Mouse (Mus musculus) brain, embryonic 18.5 days (tissue): Measurements from ENCODE around the gene Aurkb.
"Not testable (repeated sequence)": the region's sequence is repeated elsewhere in the genome, so short reads cannot be mapped to it uniquely, and the experiment has no call there.

ENCODE experiments used
- DNase-seq: peaks from one replicate; pipeline ENCODE4 v3.0.0-alpha.2; 2012; ENCODE audit warnings: low read depth, low spot score

Aurkb gene

GRCm38 (mm10) chr11:69080102-69080854 lies 34.8 kb downstream of the Aurkb start:
- DNase-seq: no peak

- no peak for DNase-seq
Measured at GRCm38 (mm10) chr11:69080855-69081222, 35.4 kb downstream of the Aurkb start.

DNA sequence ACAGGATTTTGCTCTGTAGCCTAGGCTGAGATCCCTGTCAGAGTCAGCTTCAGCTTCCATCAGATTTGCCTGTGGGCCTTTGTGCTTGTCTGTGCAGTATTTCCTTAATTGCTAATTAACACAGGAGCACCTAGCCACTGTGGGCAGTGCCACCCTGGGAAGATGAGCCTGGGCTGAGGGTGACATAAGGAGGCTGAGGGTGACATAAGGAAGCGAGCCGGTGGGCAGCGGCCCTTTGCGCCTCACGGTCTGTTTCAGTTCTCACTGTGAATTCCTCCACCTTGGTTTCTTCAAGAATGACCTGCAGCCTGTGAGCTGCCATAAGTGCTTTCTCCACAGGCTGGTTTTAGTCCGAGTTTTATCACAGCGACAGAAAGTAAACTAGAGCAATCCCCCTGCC lies 36.2 kb downstream of the Aurkb start:
- no peak for DNase-seq

DNA sequence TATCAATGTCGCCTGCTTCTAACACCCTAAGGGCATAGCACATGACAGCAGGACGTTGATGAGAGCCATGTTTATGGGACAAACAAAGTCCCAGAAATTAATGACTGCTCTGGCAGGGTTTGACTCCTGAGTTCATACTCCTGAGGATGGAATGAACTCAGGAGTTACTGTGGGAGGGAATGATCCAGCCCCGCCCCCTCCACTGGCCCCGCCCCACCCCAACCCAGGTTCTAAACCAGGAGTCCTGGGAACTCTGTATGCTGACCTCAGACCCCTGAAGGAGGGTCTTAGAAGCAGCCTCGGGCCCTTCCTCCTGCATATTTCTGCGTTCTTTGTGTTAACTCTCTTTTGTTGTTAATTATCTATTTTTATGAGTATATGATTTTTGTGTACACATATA lies 40.2 kb downstream of the Aurkb start:
- DNase-seq: no peak

DNA sequence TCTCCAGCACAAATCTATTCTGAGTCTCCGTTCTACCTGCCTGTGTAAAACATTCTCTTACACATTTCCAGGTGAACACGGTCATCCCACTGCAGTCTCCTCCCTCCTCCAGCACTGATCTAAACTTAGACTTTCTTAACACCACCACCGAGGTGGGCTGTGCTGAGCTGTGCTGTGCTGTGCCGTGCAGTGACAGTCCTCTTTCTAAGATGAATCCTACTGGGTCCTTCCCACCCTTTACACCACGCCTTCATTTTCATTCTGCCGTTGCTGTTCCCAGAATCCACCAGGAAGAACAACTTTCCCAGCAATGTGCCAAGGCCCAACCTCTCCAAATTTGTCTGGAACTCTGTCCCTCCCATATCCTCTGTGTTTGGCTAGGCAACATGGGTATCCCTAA lies 40.9 kb downstream of the Aurkb start:
- DNase-seq: no peak

DNA sequence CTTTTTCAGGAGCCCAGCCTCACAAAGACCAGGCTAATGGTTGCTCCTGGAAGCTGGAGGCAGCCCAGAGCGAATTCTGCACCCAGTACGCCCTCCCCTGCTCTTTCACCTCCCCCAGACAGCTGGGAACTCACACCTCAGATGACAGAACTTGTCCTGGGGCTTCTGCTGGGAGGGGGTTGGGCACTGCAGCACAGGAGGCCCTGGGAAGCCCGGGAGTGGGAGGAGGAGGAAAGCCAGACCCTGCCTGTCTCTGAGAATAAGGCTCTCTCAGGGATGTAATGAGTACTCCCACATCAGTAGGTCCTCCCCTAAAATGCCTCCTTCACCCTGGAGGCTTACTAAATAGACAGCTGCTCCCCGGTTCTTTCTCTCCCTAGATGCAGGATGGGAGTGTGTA lies 41.6 kb downstream of the Aurkb start:
- no peak for DNase-seq

GRCm38 (mm10) chr11:69087597-69087996 lies 42.1 kb downstream of the Aurkb start:
- DNase-seq: no peak

DNA sequence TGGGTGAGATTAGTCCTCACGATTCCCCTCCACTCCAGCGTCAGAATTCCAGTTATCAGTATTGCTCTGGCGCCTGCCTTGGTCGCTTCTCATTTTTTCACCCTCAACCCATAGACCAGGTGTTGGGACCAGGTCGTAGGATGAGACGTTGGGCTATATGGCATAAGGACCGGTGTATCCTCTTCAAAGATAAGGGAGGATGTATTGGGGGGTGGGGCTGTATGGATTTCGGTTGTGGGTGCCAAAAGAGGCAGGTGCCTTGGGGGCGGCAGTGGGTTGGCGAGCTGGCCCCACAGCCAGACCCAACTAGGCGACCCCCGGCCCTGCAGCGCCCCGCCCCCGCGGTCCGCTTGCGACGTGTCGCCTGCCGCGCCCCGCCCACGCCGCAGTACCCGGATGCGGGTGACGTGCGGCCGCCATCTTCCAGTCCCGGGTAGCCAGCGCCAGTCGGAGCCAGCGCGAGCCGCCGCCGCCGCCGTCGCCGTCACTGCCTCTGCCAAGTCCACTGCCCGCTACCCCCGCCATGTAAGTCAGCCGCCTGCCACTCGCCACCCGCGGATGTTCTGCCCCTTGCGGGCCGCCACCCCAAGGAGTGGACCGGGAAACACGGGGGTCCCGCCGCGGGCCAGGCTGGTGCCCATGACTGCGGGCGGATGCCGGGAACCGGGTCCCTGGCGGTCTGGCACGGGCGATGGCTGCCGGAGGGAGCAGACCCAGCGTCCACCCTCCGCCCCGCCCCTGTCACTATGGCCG lies 42.8 kb downstream of the Aurkb start, which contains the start of gene Vamp2:
TSS of gene Vamp2 (plus strand) at position 388 of the 753 bp plus-strand sequence.
- no peak for DNase-seq

DNA sequence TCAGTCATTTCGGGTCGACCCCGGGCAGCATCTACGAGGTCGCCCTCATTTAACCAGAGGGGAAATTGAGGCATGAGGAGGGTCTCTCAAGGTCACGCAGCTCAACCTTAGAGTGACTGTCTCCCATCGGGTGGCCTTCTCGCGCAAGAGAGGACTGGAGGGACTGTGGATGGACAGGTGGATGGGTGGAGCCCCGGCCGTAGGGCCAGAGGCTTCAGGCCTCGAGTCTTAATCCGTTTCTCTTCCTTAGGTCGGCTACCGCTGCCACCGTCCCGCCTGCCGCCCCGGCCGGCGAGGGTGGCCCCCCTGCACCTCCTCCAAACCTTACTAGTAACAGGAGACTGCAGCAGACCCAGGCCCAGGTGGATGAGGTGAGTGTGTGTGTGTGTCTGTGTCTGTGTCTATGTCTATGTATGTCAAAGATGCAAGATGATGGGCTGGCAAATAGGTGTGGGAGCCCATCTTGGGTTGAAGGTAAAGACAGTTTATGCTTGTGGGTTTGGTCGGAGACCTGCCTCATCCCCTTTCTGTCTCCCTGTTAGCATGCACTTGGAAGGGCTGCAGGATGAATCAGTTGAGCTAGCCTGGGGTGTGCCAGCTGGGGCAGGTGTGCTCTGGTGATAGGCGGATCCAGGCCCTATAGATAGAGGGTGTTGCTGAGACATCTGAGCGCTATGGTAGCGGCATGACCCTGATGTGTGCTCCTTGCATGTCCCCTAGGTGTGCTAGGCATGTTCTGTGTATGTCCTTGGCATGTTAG lies 43.6 kb downstream of the Aurkb start:
- DNase-seq: no peak

DNA sequence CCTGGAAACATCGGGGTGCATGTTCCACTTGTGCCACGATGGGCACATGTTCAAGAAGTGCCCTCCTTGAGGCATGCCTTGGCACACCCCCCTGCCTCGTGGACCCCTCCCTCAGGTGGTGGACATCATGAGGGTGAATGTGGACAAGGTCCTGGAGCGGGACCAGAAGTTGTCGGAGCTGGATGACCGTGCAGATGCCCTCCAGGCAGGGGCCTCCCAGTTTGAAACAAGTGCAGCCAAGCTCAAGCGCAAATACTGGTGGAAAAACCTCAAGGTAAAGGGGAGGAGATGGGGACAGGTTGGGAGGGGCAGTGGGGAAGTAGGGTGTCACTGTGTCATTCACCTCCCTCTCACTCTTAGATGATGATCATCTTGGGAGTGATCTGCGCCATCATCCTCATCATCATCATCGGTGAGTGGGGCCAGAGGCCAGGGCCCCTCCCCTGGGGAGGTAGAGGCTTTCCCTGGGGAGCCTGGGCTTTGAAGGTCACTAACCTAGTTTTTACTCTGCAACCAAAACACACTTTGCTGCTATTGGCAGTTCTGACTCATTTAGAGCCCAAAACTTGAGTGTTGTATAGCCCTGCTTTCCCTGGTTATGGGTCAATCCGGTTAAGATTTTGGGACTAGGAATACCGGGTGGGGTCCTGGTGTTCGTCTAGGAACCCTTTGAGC lies 44.3 kb downstream of the Aurkb start:
- DNase-seq: no peak

DNA sequence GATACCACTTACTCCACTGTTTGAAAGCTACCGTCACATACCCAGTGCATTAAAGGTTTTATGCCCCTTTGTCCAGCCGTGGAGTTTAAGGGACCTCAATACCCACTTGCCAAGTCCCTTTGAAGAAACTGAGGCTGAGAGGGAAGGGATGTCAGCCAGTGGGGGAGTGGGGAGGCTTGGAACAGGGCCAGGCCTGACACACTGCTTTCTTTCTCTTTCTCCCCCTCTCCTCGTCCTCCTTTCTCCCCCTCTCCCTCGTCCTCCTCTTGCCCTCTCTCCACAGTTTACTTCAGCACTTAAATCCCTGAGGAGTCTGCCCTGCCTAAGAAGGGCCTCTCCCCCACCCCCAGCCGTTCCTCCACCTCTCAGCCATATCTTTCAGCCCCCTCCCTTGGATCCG lies 44.9 kb downstream of the Aurkb start:
- no peak for DNase-seq

DNA sequence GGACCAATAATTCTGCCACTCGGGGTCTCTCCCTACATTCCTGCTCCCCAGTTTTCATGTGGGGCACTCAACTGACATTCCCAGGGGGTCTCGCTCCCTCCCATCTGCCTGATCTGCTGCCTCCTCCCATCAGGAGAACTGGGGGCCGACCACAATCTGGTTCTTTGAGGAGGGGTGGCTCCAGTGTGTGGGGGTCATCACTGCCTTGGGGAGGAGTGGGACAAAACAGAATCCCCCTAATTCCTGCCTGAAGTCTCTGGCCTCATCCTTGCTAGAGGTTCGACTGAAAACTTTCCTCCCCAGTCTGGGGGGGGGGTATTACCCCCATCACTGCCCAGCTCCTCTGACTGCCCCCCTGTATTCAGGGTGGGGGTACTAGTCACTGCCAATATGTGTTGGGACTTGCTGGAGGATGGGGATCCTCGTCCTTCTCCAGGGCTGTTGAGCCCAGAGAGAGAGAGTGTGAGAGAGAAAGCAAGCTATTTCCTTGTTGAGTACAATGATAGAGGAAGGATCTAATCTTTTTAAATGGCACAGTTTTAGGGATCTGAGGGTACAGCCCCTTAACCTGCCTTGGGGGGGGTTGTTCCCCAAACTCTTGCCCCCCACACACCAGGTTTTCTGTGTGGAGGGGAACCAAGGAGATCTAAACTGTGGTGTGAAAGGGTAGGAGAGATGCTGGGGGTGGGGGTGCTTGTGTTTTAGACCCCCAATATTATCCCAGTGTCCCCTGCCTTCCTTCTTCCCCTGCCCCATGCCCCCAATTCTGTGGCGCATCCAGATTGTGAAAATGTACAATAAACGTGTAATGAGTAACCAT lies 46.3 kb downstream of the Aurkb start:
- no peak for DNase-seq

- no peak for DNase-seq
Measured at GRCm38 (mm10) chr11:69092386-69092751, 46.9 kb downstream of the Aurkb start.

DNA sequence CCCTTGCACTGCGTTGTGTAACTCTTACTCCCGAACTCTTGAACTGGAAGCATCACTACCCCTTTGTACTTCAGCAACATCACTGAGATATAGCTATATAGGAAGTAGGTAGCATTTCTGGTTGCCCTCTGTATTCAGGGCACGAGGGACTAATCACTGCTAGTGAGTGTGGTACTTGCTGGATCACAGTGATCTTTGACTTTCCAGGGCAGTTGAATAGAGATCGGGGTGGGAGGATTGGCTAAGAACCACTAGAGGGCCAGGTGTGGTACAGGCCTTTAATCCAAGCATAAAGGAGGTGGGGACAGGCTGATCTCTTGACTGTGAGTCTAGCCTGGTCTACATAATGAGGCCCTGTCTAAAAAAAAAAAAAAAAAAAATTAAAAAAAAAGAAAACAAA lies 47.4 kb downstream of the Aurkb start:
- no peak for DNase-seq

DNA sequence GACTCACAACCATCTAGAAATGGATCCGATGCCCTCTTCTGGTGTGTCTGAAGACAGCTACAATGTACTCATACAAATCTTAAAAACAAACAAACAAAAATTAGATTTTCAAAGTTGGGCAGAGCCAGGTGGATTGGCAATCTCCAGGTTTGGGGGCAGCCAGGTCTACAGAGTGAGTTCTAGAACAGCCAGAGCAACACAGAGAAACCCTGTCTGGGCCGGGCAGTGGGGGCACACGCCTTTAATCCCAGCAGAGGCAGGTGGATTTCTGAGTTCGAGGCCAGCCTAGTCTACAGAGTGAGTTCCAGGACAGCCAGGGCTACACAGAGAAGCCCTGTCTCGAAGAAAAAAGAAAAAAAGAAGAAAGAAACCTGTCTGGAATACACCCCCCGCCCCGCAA lies 48.4 kb downstream of the Aurkb start:
- not testable (repeated sequence) for DNase-seq

DNA sequence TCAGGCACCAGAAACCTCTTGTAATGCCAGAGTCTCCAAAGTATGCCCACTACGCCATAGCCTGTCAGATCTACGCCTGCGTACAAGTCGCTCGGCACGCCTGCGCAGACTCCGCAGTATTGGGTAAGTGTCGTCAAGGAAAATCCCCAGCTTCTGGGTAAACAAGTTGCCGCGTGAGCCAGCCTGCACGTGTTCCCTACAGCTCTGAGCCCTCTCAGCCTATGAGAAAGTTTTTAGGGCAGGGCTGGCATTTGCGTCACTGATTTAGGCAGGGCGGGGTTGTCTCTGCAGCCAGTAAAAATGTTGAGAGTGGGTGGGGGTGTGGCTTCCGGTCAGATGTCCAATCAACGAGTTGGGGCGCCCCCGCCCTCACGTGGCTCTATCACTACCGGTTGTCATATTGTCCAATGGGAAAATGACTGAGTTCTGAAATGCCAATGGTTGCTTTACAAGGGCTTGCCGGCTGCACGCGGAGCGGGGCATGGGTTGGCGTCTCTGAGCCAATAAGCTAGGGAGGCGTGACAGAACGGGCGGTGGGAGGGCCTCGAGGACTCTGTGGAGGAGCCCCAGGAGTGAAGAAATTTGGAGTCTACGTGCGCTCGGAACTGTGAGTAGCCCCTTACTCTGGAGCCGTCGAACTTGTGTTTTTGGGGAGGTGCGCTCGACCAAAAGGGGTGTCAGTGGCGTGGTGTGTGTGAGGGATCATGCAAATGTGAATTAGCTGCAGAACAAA lies 49.4 kb downstream of the Aurkb start, which contains the start of gene Per1:
TSS of gene Per1 (plus strand) at position 521 of the 733 bp plus-strand sequence.
- peak; percentile 99 for DNase-seq

DNA sequence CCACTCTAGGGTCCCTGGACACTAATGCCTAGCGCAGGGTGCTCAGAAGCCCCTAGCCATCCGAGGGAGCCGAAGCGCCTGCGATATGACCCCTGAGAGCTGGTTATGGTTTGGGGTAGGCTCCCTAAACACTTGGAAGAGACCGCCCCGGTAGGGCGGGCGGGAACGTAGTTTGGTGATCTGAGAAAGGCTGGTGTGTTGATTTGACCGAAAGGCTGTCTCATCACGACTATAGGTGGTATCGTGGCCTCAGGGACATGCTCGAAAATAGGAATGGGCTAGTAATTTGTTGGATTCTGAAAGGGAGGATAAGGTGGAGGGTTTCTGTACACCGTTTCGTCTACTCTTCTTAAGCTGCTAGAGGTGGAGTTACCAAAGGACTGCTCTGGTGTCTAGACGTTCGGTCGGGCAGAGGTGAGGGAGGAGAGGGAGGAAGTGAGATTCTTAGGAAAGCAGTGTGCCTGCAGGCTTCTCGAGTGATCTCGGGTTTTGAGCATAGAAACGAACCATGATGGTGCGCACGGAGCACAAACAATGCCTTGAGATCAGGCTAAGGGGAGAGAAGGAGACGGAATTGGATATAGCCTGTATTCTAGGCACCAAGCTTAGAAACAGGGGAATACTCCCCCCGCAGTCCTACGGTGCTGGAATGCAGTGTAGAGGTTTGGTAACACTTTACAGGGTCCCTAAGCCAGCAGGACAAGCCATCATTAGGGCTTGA lies 50.2 kb downstream of the Aurkb start:
- no peak for DNase-seq

- DNase-seq: no peak
Measured at GRCm38 (mm10) chr11:69096360-69096986, 51.0 kb downstream of the Aurkb start.
